Mouse (Mus musculus) heart, postnatal 0 days (tissue): ENCODE measurements around the gene Chd6.

Experiments used
- CTCF ChIP-seq: IDR thresholded peaks from 2 replicates; pipeline ENCODE4 v1.5.1; 2016; ENCODE audit warnings: antibody characterized with exemption, control low read depth, low read depth
- EP300 ChIP-seq: IDR thresholded peaks from 2 replicates; pipeline ENCODE4 v1.6.1; 2016; ENCODE audit warnings: antibody characterized with exemption, low read depth

- TF ChIP-seq CTCF: no peak
- no peak for TF ChIP-seq EP300
These were observed 176.6 kb downstream of the Chd6 start for GRCm38 (mm10) chr2:160932325-160932724.
